Mouse (Mus musculus): ENCODE data around the gene Gng7.

DNA sequence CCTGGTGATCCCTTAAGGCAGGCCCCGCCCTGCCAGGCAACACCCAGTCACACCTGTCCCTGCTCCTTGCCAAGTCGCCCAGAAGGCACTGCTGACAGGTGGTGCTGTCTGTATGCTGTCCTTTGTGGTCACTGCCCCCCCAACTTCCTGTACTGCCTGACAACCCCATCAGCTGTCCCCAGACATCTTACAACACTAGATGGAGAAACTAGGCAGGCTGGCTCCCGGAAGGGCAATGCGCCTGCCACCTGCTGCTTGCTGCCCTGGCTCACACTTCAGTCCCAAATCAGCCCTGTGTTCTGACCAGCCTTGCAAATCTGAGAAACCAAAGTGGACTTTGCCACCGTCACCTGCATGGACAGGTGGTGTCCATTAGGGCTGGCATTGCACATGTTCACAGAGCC is 100.5 kb downstream of the Gng7 start:
- TF ChIP-seq CTCF (IDR thresholded peaks at IDR 0.05; ENCODE audit: insufficient read depth, low read length) = no peak
- TF ChIP-seq POLR2A (IDR thresholded peaks at IDR 0.05; ENCODE audit: borderline replicate concordance, extremely low read depth, low read depth, low read length) = no peak
